Mouse (Mus musculus) bone marrow macrophage, adult 2 months (primary cell): ENCODE results near the gene Cav3.

Source experiments
- CTCF ChIP-seq: IDR thresholded peaks from 2 replicates; pipeline ENCODE4 v1.5.1; 2012; ENCODE audit warnings: low read depth, mild to moderate bottlenecking, low read length, moderate library complexity
- POLR2A ChIP-seq: IDR thresholded peaks from 2 replicates; pipeline ENCODE4 v1.6.1; 2012; ENCODE audit warnings: mild to moderate bottlenecking, low read depth, low read length, borderline replicate concordance

GRCm38 (mm10) chr6:112484316-112484715 lies 25.0 kb downstream of the Cav3 start:
- TF ChIP-seq CTCF (peak; percentile 67), POLR2A (no peak)
